Mouse (Mus musculus): ENCODE results near the gene Tie1. TPM values are rescaled to one million over a fixed set of nuclear protein-coding genes. Genes with fewer than 3 reads are reported as not detected.
"Not testable (repeated sequence)": the region's sequence is repeated elsewhere in the genome, so short reads cannot be mapped to it uniquely, and the experiment has no call there.

The Tie1 gene
- polyA plus RNA-seq, 1 experiment from 2014 or later = 16.1 TPM

- Histone ChIP-seq H3K4me3 (replicated peaks) (no peak overlapping the region), H3K9ac (replicated peaks) (no peak overlapping the region), H3K27ac (replicated peaks) (no peak overlapping the region), H3K36me3 (no peaks in the 10 kb centered on the region), H3K27me3 (replicated peaks) (no peaks in the 10 kb centered on the region; the same call in 1 of the 2 replicates), H3K4me1 (peaks cover 8% of the 10 kb centered on the region), H3K4me2 (no peak overlapping the region), H3K9me3 (replicated peaks) (no peaks in the 10 kb centered on the region)
- 70% methylated on average over 5 of the region's 5 CpGs for WGBS
- no peak for ATAC-seq (ENCODE audit: low FRiP score)
These were observed 28.3 kb upstream of the Tie1 start for GRCm38 (mm10) chr4:118518208-118518607.

DNA sequence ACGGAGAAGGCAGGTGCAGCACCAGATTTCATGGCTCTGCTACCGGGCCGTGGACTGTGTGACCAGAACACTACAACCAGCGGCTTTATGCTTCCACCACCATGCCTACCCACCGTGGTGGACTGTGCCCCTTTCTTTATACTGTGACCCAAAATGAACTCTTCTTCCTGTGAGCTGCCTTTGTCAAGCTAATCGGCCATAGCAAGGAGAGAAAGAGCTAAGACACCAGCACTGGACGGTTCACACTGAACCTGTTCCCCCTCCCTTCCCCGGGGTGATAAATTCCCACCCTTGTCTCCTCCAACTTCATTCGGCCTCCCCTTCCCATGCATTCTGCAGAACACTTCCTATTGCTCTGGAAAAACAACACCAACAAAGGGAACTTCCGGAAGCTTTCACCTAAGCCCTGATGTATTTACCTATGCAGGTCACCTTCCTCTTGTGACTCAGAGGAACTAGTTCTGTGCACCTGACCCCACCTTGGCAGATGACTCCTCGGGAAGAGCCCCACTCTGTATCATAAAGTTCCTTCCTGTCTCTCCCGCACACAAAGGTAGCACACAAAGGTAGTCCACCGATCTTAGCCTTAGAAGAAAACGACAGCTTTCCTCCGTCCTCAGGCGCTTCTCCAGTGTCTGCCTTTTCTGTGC is 27.8 kb upstream of the Tie1 start:
- no peaks in the 10 kb centered on the region for H3K36me3 ChIP-seq
- H3K9ac ChIP-seq (replicated peaks) = no peak overlapping the region
- no peaks in the 10 kb centered on the region for H3K9me3 ChIP-seq (replicated peaks)
- peaks cover 8% of the 10 kb centered on the region for H3K4me1 ChIP-seq
- no peak overlapping the region for H3K27ac ChIP-seq (replicated peaks)
- no peak overlapping the region for H3K4me3 ChIP-seq (replicated peaks)
- ATAC-seq (ENCODE audit: low FRiP score) = no peak
- WGBS = 29% methylated on average over 16 of the region's 16 CpGs
- 0 out of 2 replicates have a peak overlapping the region, but pooled peaks have one; percentile 15 for H3K4me2 ChIP-seq
- no peaks in the 10 kb centered on the region; the same call in 1 of the 2 replicates for H3K27me3 ChIP-seq (replicated peaks)

- Histone ChIP-seq H3K9ac (replicated peaks) (no peak overlapping the region), H3K27me3 (replicated peaks) (no peaks in the 10 kb centered on the region; the same call in 1 of the 2 replicates), H3K9me3 (replicated peaks) (no peaks in the 10 kb centered on the region), H3K27ac (replicated peaks) (no peak overlapping the region), H3K4me1 (peaks cover 8% of the 10 kb centered on the region), H3K4me3 (replicated peaks) (no peak overlapping the region), H3K4me2 (0 out of 2 replicates have a peak overlapping the region, but pooled peaks have one; percentile 15), H3K36me3 (no peaks in the 10 kb centered on the region)
- ATAC-seq (ENCODE audit: low FRiP score) = no peak
- 30% methylated on average over 20 of the region's 20 CpGs for WGBS
These were observed 27.0 kb upstream of the Tie1 start for GRCm38 (mm10) chr4:118516699-118517496.

- H3K9ac ChIP-seq (replicated peaks) = no peak overlapping the region
- no peaks in the 10 kb centered on the region for H3K27me3 ChIP-seq (replicated peaks)
- no peaks in the 10 kb centered on the region for H3K36me3 ChIP-seq
- ATAC-seq (ENCODE audit: low FRiP score) = no peak
- no peaks in the 10 kb centered on the region for H3K9me3 ChIP-seq (replicated peaks)
- WGBS = 26% methylated on average over 6 of the region's 6 CpGs
- no peak overlapping the region for H3K4me3 ChIP-seq (replicated peaks)
- peaks cover 3% of the 10 kb centered on the region; the same call in 1 of the 2 replicates for H3K4me1 ChIP-seq
- H3K4me2 ChIP-seq = no peak overlapping the region
- H3K27ac ChIP-seq (replicated peaks) = no peak overlapping the region
These were observed 19.2 kb upstream of the Tie1 start for GRCm38 (mm10) chr4:118509050-118509449.

DNA sequence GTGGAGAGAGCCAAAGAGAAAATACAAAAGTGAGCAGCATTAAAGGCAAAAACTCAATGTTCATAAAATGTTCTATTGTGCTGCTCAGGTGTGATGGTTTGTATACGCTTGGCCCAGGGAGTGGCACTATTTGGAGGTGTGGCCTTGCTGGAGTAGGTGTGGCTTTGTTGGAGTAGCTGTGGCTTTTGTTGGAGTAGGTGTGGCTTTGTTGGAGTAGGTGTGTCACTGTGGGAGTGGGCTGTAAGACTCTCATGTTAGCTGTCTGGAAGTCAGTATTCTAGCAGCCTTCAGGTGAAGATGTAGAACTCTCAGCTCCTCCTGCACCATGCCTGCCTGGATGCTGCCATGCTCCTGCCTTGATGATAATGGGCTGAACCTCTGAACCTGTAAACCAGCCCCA is 17.3 kb upstream of the Tie1 start:
- H3K27ac ChIP-seq (replicated peaks); H3K4me3 ChIP-seq (replicated peaks); H3K27me3 ChIP-seq (replicated peaks); H3K36me3 ChIP-seq; H3K9me3 ChIP-seq (replicated peaks); H3K4me1 ChIP-seq; ATAC-seq (ENCODE audit: low FRiP score); H3K9ac ChIP-seq (replicated peaks); H3K4me2 ChIP-seq: not testable (repeated sequence)
- 88% methylated on average over 1 of the region's 1 CpGs for WGBS

DNA sequence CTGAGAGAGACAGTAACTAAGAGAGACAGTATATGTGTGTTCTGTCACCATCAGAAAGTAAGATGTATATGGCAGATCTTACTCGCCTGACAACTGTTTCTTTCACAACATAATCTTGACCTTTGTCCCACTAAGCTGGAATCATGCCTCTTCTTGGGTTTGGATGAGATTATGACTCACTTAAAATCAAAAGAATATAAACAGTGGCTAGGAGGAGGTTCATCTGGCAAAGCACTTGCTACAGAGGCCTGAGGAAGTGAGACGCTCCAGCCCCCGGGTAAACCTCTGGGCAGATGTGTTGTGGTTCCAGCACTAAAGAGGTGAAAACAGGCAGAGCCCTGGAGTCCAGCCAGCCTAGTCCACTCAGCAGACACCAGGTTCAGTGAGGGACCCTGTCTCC is 15.7 kb upstream of the Tie1 start:
- Histone ChIP-seq H3K4me1 (no peaks in the 10 kb centered on the region), H3K4me3 (replicated peaks) (no peak overlapping the region), H3K27ac (replicated peaks) (no peak overlapping the region), H3K27me3 (replicated peaks) (no peaks in the 10 kb centered on the region), H3K36me3 (no peaks in the 10 kb centered on the region), H3K9ac (replicated peaks) (no peak overlapping the region), H3K4me2 (no peak overlapping the region), H3K9me3 (replicated peaks) (no peaks in the 10 kb centered on the region)
- 80% methylated on average over 3 of the region's 3 CpGs for WGBS
- ATAC-seq (ENCODE audit: low FRiP score) = no peak

DNA sequence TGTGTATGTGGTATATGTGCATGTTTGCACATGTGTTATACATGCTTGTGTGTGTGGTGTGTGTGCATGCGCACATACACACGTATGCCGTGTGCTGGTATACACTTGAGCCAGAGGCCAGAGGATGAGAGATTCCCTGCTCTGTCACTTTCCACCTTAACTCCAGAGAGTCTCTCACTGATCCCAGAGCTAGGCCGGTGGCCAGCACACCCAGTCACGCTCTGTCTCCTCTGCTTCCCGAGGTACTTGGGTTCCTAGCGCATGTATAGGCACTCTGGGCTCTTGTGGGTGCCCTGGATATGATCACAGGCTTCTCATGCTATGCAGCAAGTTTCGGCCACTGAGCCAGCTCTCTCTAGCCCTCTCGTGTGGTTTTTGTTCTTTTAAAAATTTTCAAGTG is 10.9 kb upstream of the Tie1 start:
- H3K27me3 ChIP-seq (replicated peaks) = no peaks in the 10 kb centered on the region
- no peak overlapping the region for H3K4me3 ChIP-seq (replicated peaks)
- ATAC-seq (ENCODE audit: low FRiP score) = no peak
- 70% methylated on average over 9 of the region's 9 CpGs for WGBS
- H3K9ac ChIP-seq (replicated peaks) = no peak overlapping the region
- no peaks in the 10 kb centered on the region for H3K36me3 ChIP-seq
- no peaks in the 10 kb centered on the region for H3K4me1 ChIP-seq
- H3K4me2 ChIP-seq = no peak overlapping the region
- no peak overlapping the region for H3K27ac ChIP-seq (replicated peaks)
- no peaks in the 10 kb centered on the region for H3K9me3 ChIP-seq (replicated peaks)

GRCm38 (mm10) chr4:118500171-118500724 is 10.4 kb upstream of the Tie1 start:
- no peak overlapping the region for H3K4me3 ChIP-seq (replicated peaks)
- ATAC-seq (ENCODE audit: low FRiP score) = no peak
- 46% methylated on average over 6 of the region's 6 CpGs for WGBS

DNA sequence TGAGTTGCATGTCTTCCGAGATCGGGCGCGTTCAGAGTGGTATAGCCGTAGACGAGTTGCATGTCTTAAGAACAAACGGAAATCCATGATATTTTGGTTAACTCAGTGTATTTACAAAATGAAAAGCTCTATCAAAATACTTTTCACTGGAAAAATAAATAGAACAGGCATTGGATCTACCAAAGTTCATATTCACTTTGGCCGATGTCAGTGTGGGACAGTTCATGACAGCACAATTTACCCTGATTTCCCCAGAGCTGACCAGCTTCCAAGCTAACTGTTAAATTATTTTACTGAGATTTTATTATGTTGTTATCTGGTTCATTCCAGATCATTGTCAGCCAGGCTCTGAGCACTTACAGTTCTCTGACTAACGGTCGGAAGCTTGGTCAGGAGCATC is 600 bp upstream of the Tie1 start:
- no peak overlapping the region for H3K4me3 ChIP-seq (replicated peaks)
- ATAC-seq (ENCODE audit: low FRiP score) = no peak
- H3K4me1 ChIP-seq = no peaks in the 10 kb centered on the region
- no peaks in the 10 kb centered on the region for H3K9me3 ChIP-seq (replicated peaks)
- no peak overlapping the region for H3K4me2 ChIP-seq
- H3K27ac ChIP-seq (replicated peaks) = no peak overlapping the region
- no peaks in the 10 kb centered on the region for H3K27me3 ChIP-seq (replicated peaks)
- no peaks in the 10 kb centered on the region for H3K36me3 ChIP-seq
- H3K9ac ChIP-seq (replicated peaks) = no peak overlapping the region
- 92% methylated on average over 10 of the region's 10 CpGs for WGBS

More at GRCm38 (mm10) chr4:118500171-118500724, 10.4 kb upstream of the Tie1 start:
- no peak overlapping the region for H3K4me2 ChIP-seq
- no peak overlapping the region for H3K9ac ChIP-seq (replicated peaks)
- no peaks in the 10 kb centered on the region for H3K27me3 ChIP-seq (replicated peaks)
- H3K36me3 ChIP-seq = no peaks in the 10 kb centered on the region
- no peaks in the 10 kb centered on the region for H3K4me1 ChIP-seq
- H3K9me3 ChIP-seq (replicated peaks) = no peaks in the 10 kb centered on the region
- no peak overlapping the region for H3K27ac ChIP-seq (replicated peaks)

DNA sequence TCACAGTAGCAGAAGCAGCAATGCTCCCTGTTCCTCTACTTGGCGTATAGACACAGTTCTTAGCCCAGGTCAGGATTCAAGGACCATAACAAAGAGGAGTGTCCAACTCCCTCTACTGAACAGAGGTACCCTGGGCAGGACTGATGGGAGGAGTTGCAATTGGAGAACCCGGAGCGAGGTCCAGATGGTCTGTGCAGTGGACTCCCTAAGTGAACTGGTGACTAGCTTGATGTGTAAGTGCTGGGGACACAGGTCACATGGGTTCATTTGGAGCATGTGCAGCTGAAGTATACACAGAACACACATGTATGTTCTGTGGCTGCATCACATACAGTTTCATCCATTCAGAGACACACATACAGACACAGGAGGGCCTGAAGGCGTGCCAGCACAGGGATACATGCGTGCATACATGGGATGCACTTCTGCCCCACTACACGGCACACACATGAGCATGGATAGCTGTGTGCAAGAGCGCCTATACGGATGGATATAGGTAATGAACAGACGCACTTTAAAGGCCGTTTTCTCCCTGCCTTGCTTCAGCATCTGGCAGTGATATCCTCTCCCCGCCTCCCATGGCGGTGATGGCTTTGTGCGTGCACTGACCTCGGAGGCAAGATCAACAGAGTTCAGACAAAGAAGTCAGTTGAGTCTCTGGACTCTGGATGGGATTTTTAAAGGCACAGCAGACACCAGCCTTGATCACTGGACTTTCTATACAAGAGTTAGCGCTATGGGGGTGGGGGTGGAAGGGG is 12.9 kb downstream of the Tie1 start:
- Histone ChIP-seq H3K27me3 (replicated peaks) (no peaks in the 10 kb centered on the region), H3K4me3 (replicated peaks) (no peak overlapping the region), H3K9ac (replicated peaks) (no peak overlapping the region), H3K36me3 (no peaks in the 10 kb centered on the region), H3K9me3 (replicated peaks) (no peaks in the 10 kb centered on the region), H3K4me2 (no peak overlapping the region), H3K4me1 (no peaks in the 10 kb centered on the region), H3K27ac (replicated peaks) (no peak overlapping the region)
- no peak for ATAC-seq (ENCODE audit: low FRiP score)
- 46% methylated on average over 15 of the region's 15 CpGs for WGBS

DNA sequence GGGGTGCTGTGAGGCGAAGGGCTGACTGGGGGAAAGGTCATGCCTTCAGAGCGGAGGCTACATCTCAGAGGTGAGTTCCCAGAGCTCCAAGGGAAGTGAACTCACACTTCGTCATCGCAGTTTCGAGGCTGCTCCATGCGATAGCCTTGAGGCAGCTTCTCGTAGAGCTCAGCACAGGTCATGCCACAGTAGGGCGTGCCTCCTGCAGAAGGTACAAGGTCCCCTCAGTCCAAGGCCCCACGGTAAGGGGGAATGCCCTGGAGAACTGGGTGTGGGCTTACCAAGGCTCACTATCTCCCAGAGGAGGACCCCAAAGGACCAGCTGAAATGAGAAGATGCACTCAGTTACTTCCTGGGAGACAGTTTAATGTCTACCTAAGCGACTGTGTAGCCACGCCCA is 17.2 kb downstream of the Tie1 start:
- no peak overlapping the region for H3K4me3 ChIP-seq (replicated peaks)
- no peaks in the 10 kb centered on the region for H3K4me1 ChIP-seq
- WGBS = 95% methylated on average over 11 of the region's 11 CpGs
- H3K27ac ChIP-seq (replicated peaks) = no peak overlapping the region
- no peak overlapping the region for H3K4me2 ChIP-seq
- H3K9ac ChIP-seq (replicated peaks) = no peak overlapping the region
- H3K36me3 ChIP-seq = no peaks in the 10 kb centered on the region
- no peak for ATAC-seq (ENCODE audit: low FRiP score)
- no peaks in the 10 kb centered on the region for H3K9me3 ChIP-seq (replicated peaks)
- no peaks in the 10 kb centered on the region for H3K27me3 ChIP-seq (replicated peaks)
